In genomic region chr9:90385047-90385446, GRCm38 (mm10) we compare ENCODE assay signal across 11 mouse cellular contexts.
"Had no signal": no experiment of that assay in that cellular context is flagged by ENCODE, and none has a peak within 500 bp of the region (broad histone marks: within the 10 kb centered on the region; RNA-seq: fewer than 3 reads in every experiment).

No protein-coding gene starts in this region.

- ATAC-seq: liver, postnatal 0 days; midbrain, embryonic 16.5 days had no signal

- DNase-seq: kidney, adult 8-10 months; kidney, postnatal 36 days; liver; liver, embryonic 13.5 days; liver, postnatal 0 days; lung, postnatal 14 days; retina, postnatal 1 day; right cerebral cortex, postnatal 4 days; spleen, adult 18-20 months; thymus, postnatal 36 days had no signal
